Mouse (Mus musculus): Measurements from ENCODE around the gene Obp2b.
"Not testable (repeated sequence)": the region's sequence is repeated elsewhere in the genome, so short reads cannot be mapped to it uniquely, and the experiment has no call there.

Obp2b gene

DNA sequence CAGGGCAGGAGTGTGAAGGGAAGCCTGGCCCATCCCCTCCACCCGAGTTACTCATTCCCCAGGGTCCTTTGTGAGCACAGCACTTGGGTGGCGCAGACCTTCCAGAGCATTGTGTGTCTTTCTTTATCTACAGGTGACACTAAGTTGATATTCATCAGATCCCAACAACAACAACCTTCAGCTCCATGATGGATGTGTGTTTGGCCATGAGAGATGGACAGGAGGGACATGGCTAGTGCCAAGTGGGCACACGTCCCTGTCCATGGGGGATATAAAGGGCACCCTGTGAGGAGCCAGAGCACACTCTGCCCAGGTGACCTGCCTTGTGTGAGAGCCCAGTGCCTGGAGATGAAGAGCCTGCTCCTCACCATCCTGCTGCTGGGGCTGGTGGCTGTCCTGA, at the start of gene Obp2b:
Gene Obp2b, plus strand, starts transcription at position 301 of the 400 bp plus-strand sequence.
- not testable (repeated sequence) for DNase-seq (ENCODE audit: low read depth)

GRCm38 (mm10) chr2:25694605-25695004, 42.2 kb upstream of the Obp2b start:
- DNase-seq (ENCODE audit: low read depth): peak; percentile 40

GRCm38 (mm10) chr2:25696951-25697350, 39.9 kb upstream of the Obp2b start:
- no peak for DNase-seq (ENCODE audit: low read depth)

DNA sequence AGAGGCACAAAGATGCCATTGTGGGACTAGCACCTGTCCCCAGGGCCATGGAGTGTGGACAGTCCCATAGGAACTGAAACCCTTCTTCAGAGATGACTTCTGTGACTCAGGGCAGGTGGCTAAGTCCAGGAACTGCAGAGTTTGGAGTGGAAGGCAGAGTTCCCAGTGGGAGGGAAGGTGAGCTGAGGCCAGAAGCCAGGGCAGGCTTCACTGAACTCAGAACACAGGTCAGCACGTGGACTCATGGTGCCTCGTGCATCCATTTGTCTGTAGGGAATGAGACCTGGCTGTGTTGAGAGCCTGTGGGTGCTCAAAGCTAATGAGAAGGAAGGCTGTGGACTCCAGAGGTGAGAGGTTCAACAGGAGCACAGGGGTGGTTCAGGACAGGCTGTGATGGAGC, 38.1 kb upstream of the Obp2b start:
- no peak for DNase-seq (ENCODE audit: low read depth)

DNA sequence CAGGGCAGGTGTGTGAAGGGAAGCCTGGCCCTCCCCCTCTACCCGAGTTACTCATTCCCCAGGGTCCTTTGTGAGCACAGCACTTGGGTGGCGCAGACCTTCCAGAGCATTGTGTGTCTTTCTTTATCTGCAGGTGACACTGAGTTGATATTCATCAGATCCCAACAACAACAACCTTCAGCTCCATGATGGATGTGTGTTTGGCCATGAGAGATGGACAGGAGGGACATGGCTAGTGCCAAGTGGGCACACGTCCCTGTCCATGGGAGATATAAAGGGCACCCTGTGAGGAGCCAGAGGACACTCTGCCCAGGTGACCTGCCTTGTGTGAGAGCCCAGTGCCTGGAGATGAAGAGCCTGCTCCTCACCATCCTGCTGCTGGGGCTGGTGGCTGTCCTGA, 37.1 kb upstream of the Obp2b start, which contains the start of gene Obp2a:
Gene Obp2a, plus strand, starts transcription at position 301 of the 400 bp plus-strand sequence.
- not testable (repeated sequence) for DNase-seq (ENCODE audit: low read depth)

GRCm38 (mm10) chr2:25701001-25701400, 35.8 kb upstream of the Obp2b start:
- DNase-seq (ENCODE audit: low read depth): no peak

GRCm38 (mm10) chr2:25703706-25704105, 33.1 kb upstream of the Obp2b start:
- DNase-seq (ENCODE audit: low read depth): no peak

DNA sequence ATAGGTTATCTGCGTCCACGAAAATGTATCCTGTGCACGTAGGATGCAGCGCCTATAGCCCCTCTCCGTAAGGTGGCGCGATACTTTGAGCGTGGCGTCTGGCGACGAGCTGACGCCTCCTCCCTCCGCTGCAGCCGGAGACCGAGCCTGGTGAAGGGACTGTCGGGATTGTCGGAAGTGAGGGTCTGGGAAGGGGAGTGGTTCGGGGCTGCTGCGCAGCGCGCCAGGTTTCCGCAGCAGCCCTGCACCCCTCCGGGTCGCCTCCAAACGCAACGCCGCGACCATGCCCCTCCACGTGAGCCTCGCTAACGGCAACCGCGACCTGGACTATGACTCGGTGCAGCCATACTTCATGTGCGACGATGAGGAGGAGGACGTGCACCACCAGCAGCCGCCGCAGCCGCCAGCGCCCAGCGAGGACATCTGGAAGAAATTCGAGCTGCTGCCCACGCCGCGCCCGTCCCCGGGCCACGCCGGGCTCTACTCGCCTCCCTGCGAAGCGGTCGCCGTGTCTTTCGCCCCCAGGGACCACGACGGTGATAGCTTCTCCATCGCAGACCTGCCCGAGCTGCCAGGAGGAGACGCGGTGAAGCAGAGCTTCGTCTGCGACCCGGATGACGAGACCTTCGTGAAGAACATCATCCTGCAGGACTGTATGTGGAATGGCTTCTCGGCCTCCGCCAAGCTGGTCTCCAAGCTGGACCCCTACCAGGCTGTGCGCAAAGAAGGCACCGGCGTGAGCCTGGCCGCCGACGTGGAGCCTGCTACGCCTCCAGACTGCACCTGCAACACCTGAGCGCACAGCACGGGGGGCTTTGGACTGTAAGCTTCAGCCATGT, 29.9 kb upstream of the Obp2b start, which contains the start of gene Bmyc:
Gene Bmyc, plus strand, starts transcription at position 97 of the 839 bp plus-strand sequence.
- no peak for DNase-seq (ENCODE audit: low read depth)

GRCm38 (mm10) chr2:25708121-25708520, 28.7 kb upstream of the Obp2b start:
- DNase-seq (ENCODE audit: low read depth): no peak

GRCm38 (mm10) chr2:25709056-25709455, 27.8 kb upstream of the Obp2b start:
- not testable (repeated sequence) for DNase-seq (ENCODE audit: low read depth)

DNA sequence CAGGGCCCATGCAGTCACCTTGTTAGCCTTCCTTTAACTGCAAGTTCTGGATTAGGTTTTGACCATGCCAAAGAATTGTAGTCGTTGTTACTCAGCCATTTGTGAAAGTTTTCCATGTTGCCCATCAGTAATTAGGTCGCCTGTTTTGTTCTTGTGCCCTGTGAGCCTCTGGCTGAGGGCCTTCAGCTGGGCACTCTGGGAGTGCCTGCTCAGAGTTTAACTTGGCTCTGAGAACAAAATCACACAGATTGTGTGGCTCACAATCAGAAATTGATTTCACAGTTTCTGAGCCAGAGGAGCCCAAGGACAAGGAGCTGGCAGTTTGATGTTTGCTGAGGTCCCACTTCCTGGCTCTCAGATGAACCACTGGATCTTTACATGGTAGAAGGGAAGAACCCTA, 27.0 kb upstream of the Obp2b start:
- not testable (repeated sequence) for DNase-seq (ENCODE audit: low read depth)

DNA sequence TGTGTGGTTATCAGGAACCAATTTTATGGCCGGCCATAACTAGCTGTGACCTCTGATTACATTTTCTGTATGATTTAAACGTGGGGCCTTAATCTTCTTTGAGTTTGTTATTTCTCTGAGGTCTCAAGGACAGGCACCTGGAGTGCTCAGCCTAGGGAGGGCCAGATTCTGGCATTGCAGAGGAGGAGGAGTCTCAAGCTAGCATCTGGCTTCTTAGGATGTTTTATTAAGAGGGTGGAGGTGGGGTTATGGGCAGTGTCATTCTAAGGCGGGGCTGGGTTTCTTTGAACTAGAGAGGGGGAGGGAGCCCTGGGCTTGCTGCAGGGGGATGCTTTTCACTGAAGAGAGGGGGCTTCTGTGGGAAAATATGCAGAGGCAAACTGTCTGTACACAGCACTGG, 25.2 kb upstream of the Obp2b start:
- DNase-seq (ENCODE audit: low read depth): not testable (repeated sequence)

GRCm38 (mm10) chr2:25717222-25717621, 19.6 kb upstream of the Obp2b start:
- no peak for DNase-seq (ENCODE audit: low read depth)

GRCm38 (mm10) chr2:25733199-25733930, 3.4 kb upstream of the Obp2b start:
- DNase-seq (ENCODE audit: low read depth): no peak

DNA sequence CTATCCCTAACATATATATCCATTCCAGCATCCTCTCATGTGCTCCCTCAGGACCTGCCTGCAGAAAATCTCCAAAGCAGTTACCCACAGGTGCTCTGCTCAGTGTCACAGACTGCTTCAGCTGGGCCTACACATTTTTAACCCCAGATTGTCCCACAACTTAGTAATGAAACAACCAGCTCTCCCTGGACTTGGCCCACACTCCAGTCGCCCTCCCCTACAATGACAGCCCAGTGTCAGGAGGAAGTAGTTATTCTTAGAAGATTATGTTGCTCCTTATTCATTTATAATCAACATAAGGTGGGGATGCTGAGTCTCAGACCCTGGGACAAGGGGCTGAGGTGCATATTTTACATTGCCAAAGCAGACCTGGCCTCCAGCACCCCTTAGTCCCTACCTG, 4.9 kb downstream of the Obp2b start:
- peak; percentile 17 for DNase-seq (ENCODE audit: low read depth)

GRCm38 (mm10) chr2:25754201-25754600, 17.4 kb downstream of the Obp2b start:
- DNase-seq (ENCODE audit: low read depth): no peak

- DNase-seq (ENCODE audit: low read depth): no peak
Measured at GRCm38 (mm10) chr2:25758064-25758625, 21.3 kb downstream of the Obp2b start.

DNA sequence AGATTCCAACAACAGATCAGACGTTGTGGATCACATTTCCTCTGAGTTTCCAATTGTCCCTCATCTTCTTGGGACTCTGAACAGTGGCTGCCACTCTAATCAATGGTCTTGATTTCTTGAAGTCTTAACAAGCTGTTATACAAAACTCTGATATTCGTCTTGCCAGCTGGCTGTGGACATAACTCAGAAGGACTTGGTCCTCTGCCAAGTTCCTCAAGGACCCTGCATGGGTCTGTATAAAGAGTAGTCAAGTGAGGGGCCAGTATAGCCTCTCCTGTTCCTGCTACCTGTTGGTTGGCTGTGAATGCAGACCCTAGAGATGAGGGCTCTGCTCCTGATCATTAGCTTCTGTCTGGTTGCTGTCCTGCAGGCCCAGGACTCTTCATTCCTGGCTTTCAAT, 28.5 kb downstream of the Obp2b start, which contains the start of gene Lcn3:
Gene Lcn3, plus strand, starts transcription at position 301 of the 400 bp plus-strand sequence.
- no peak for DNase-seq (ENCODE audit: low read depth)

GRCm38 (mm10) chr2:25767764-25768163, 31.0 kb downstream of the Obp2b start:
- DNase-seq (ENCODE audit: low read depth): no peak

- no peak for DNase-seq (ENCODE audit: low read depth)
Measured at GRCm38 (mm10) chr2:25773507-25773906, 36.7 kb downstream of the Obp2b start.

- no peak for DNase-seq (ENCODE audit: low read depth)
Measured at GRCm38 (mm10) chr2:25774640-25775039, 37.8 kb downstream of the Obp2b start.

DNA sequence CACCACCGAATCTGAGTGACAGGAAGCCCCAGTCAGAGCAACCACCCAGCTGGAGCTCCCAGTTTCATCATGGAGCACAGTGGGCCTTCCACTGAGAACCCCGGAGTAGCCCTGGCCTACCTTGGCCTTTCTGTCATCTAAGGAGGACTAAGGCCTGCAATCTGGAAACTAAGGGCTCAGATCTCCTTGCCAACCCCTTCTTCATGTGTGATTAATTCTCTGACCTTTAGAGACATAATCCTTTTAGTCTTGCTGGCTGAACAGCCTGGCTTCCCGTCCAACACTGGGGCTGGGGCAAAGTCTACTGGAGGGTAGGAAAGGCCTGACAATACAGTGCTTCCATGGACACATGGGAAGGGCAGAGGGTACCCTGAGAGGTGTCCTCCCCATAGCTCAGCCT, 39.2 kb downstream of the Obp2b start:
- DNase-seq (ENCODE audit: low read depth): no peak

GRCm38 (mm10) chr2:25776717-25777116, 39.9 kb downstream of the Obp2b start, which contains the start of gene Lcn11:
Gene Lcn11 (plus strand): TSS chr2:25777017.
- DNase-seq (ENCODE audit: low read depth): no peak
